Mouse (Mus musculus) cortical plate, adult 2 months (tissue): ENCODE data around the gene Myl6b.

Source experiments
- CTCF ChIP-seq: fragments of 200-500 bp; IDR thresholded peaks from 2 replicates; pipeline ENCODE4 v1.5.1; 2011; ENCODE audit warnings: mild to moderate bottlenecking, control low read depth, low read length; ENCODE audit not compliant: insufficient read depth; ENCODE audit errors: extremely low read depth
- POLR2A ChIP-seq: fragments of 200-500 bp; IDR thresholded peaks from 2 replicates; pipeline ENCODE4 v1.6.1; 2011; ENCODE audit warnings: mild to moderate bottlenecking, low read length, control low read depth; ENCODE audit not compliant: insufficient read depth; ENCODE audit errors: extremely low read depth

DNA sequence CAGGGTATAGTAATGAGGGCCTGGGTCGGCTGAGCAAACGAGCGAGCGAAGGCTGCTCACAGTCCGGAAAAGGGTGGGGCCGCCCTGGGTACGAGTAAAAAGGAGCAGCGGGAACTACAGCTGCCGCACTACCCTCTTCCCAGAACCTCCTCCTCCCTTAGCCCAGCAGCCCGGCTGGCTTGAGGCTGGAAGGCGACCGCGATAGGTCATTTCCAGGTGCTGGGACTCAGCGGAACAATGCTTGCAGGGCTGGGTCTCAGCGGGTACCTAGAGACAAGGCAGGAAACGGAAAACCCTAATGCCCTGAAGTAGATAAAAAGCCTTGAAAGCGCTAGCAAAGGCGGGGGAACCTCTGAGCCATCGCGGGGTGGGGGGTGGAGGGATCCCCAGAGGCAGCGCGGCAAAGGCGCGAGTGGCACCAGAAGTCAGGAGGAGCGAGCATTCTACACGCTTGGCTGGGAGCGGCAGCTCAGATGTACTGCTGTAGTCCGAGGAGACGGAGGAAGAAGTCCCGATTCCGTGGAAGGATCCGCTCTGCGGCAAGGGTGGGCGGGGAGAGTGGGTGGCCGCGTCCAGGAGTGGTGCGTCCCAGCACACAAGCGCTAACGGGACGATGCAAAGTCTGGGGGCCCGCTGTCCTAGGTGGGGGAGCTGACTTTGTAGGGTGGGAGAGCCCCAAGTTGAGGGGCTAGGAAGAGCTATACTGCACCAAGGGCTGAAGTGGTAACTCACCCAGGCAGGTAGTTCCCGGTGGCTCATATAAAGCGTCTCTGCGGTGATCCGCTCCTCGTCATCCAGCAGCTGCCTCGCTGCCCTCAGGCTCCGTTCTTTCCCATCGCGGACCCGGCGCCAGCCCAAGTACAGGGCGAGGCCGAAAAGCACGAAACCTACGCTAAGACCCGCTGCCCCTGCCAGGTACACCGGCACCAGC lies 26.5 kb upstream of the Myl6b start:
- TF ChIP-seq CTCF (no peak), POLR2A (no peak)
